Mouse (Mus musculus): ENCODE measurements around the gene Crim1.

Gene Crim1

GRCm38 (mm10) chr17:78287391-78287790 is 87.3 kb downstream of the Crim1 start:
- no peak for DNase-seq (ENCODE audit: low spot score)

GRCm38 (mm10) chr17:78290153-78290876 is 90.3 kb downstream of the Crim1 start:
- DNase-seq (ENCODE audit: low spot score) = peak; percentile 59

GRCm38 (mm10) chr17:78291030-78291429 is 91.0 kb downstream of the Crim1 start:
- DNase-seq (ENCODE audit: low spot score) = no peak

- no peak for DNase-seq (ENCODE audit: low spot score)
These were observed 92.3 kb downstream of the Crim1 start for GRCm38 (mm10) chr17:78292301-78292700.

- DNase-seq (ENCODE audit: low spot score) = no peak
These were observed 92.9 kb downstream of the Crim1 start for GRCm38 (mm10) chr17:78292827-78293488.

GRCm38 (mm10) chr17:78295979-78296378 is 95.9 kb downstream of the Crim1 start:
- DNase-seq (ENCODE audit: low spot score) = no peak

- no peak for DNase-seq (ENCODE audit: low spot score)
These were observed 98.1 kb downstream of the Crim1 start for GRCm38 (mm10) chr17:78298140-78298539.

- DNase-seq (ENCODE audit: low spot score) = no peak
These were observed 99.0 kb downstream of the Crim1 start for GRCm38 (mm10) chr17:78298967-78299540.

GRCm38 (mm10) chr17:78303053-78303452 is 103.0 kb downstream of the Crim1 start:
- DNase-seq (ENCODE audit: low spot score) = peak; percentile 69

- no peak for DNase-seq (ENCODE audit: low spot score)
These were observed 104.0 kb downstream of the Crim1 start for GRCm38 (mm10) chr17:78304059-78304458.

GRCm38 (mm10) chr17:78306434-78306833 is 106.4 kb downstream of the Crim1 start:
- DNase-seq (ENCODE audit: low spot score) = no peak

GRCm38 (mm10) chr17:78308221-78308620 is 108.2 kb downstream of the Crim1 start:
- no peak for DNase-seq (ENCODE audit: low spot score)

GRCm38 (mm10) chr17:78313006-78313405 is 113.0 kb downstream of the Crim1 start:
- DNase-seq (ENCODE audit: low spot score) = no peak

GRCm38 (mm10) chr17:78313612-78314011 is 113.6 kb downstream of the Crim1 start:
- DNase-seq (ENCODE audit: low spot score) = no peak

GRCm38 (mm10) chr17:78315659-78316058 is 115.6 kb downstream of the Crim1 start:
- no peak for DNase-seq (ENCODE audit: low spot score)

GRCm38 (mm10) chr17:78317381-78317780 is 117.3 kb downstream of the Crim1 start:
- DNase-seq (ENCODE audit: low spot score) = no peak

GRCm38 (mm10) chr17:78318810-78319209 is 118.8 kb downstream of the Crim1 start:
- no peak for DNase-seq (ENCODE audit: low spot score)

GRCm38 (mm10) chr17:78321216-78321835 is 121.3 kb downstream of the Crim1 start:
- DNase-seq (ENCODE audit: low spot score) = no peak

GRCm38 (mm10) chr17:78322369-78323335 is 122.6 kb downstream of the Crim1 start:
- no peak for DNase-seq (ENCODE audit: low spot score)

- DNase-seq (ENCODE audit: low spot score) = no peak
These were observed 125.8 kb downstream of the Crim1 start for GRCm38 (mm10) chr17:78325761-78326332.

- DNase-seq (ENCODE audit: low spot score) = no peak
These were observed 126.3 kb downstream of the Crim1 start for GRCm38 (mm10) chr17:78326381-78326780.

All from c-Kit-positive CD71-positive TER-119-positive erythroid progenitor cells, embryonic 14.5 days (primary cell).